In genomic region chr11:53530001-53530400, GRCm38 (mm10) we compare ENCODE assay signal across 29 mouse cellular contexts. TPM values are rescaled to one million over a fixed set of nuclear protein-coding genes. Genes with fewer than 3 reads are reported as not detected.
"Had no signal": no experiment of that assay in that cellular context is flagged by ENCODE, and none has a peak within 500 bp of the region (broad histone marks: within the 10 kb centered on the region; RNA-seq: fewer than 3 reads in every experiment).

No protein-coding gene starts in this region.

- H3K27me3 ChIP-seq: kidney, embryonic 15.5 days; limb, embryonic 13.5 days; liver, embryonic 13.5 days had no signal

- H3K4me3 ChIP-seq: kidney, embryonic 15.5 days; limb, embryonic 13.5 days; liver, embryonic 13.5 days had no signal

- DNase-seq: kidney, adult 8-10 months; kidney, postnatal 10 days; kidney, postnatal 36 days; left cerebral cortex, postnatal 4 days; liver, embryonic 13.5 days; lung, adult 2 months; lung, postnatal 14 days; lung, postnatal 4 days; midbrain, embryonic 14.5 days; thymus, adult 18-20 months; thymus, postnatal 36 days had no signal

- H3K27ac ChIP-seq: kidney, embryonic 15.5 days; liver, embryonic 13.5 days had no signal

- H3K9me3 ChIP-seq: kidney, embryonic 15.5 days; limb, embryonic 13.5 days; liver, embryonic 13.5 days had no signal

RNA-seq across cellular contexts. Expression of gene Sowaha, which starts 49.9 kb away (rescaled TPM):
- total RNA-seq: liver, adult 2 months had no signal
- polyA plus RNA-seq: liver, adult 2 months had no signal

RNA-seq across cellular contexts. Expression of gene Gm9945, which starts 50.0 kb away (rescaled TPM):
- total RNA-seq: liver, adult 2 months; megakaryocyte progenitor cell, adult 5-6 weeks; megakaryocyte-erythroid progenitor cell, adult 5-6 weeks; midbrain, postnatal 0 days had no signal
- polyA plus RNA-seq: kidney, embryonic 15.5 days; limb, embryonic 13.5 days; liver, adult 2 months; lung, adult 2 months; lung, embryonic 16.5 days; midbrain, embryonic 14.5 days; neural tube, embryonic 11.5 days; small intestine, adult 2 months; spleen, adult 2 months; stomach, embryonic 16.5 days; testis, adult 2 months had no signal

RNA-seq across cellular contexts. Expression of gene Gm9837, which starts 59.7 kb away (rescaled TPM):
- total RNA-seq: layer of hippocampus, postnatal 14 days; left cerebral cortex, adult 18-20 months; left cerebral cortex, postnatal 4 days; liver, adult 2 months; megakaryocyte progenitor cell, adult 5-6 weeks; megakaryocyte-erythroid progenitor cell, adult 5-6 weeks; midbrain, postnatal 0 days had no signal
- polyA plus RNA-seq: kidney, embryonic 15.5 days; limb, embryonic 13.5 days; liver, adult 2 months; liver, embryonic 13.5 days; liver, embryonic 16.5 days; lung, adult 2 months; lung, embryonic 16.5 days; midbrain, embryonic 11.5 days; midbrain, embryonic 14.5 days; midbrain, postnatal 0 days; neural tube, embryonic 11.5 days; neural tube, embryonic 14.5 days; small intestine, adult 2 months; spleen, adult 2 months; stomach, embryonic 16.5 days; urinary bladder, adult 2 months had no signal
